Mouse (Mus musculus) brain, embryonic 14.5 days (tissue): ENCODE measurements around the gene Alk.

ENCODE experiments used
- CTCF ChIP-seq: fragments of 200-500 bp; IDR thresholded peaks from 2 replicates; pipeline ENCODE4 v1.5.1; 2012; ENCODE audit warnings: inconsistent platforms, mild to moderate bottlenecking, moderate library complexity, borderline replicate concordance; ENCODE audit not compliant: insufficient read depth, insufficient read length; ENCODE audit errors: extremely low read depth
- POLR2A ChIP-seq: fragments of 200-500 bp; IDR thresholded peaks from 2 replicates; pipeline ENCODE4 v1.6.1; 2012; ENCODE audit warnings: mild to moderate bottlenecking, inconsistent platforms, borderline replicate concordance; ENCODE audit not compliant: poor library complexity, insufficient read depth, insufficient read length, severe bottlenecking; ENCODE audit errors: extremely low read depth

DNA sequence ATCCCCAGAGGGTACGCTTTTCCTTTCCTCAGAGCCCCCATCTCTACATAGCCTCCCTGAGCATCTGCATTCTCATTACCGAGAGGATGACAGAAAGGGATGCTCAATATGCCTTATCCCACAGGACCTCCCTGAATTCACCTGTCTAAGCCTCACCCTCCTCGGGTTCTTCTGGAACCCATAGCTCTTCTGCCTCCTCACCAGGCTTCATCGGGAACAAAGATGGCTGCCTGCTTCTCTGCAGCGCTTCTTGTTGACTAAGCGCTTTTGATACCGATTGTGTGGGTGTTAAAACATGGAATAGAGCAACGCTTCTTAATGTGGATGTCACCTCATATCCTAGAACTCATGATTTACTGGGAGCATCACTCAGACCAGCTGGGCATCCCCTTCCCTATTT lies 75.9 kb downstream of the Alk start:
- TF ChIP-seq CTCF: no peak
- TF ChIP-seq POLR2A: no peak
